Mouse (Mus musculus) limb, embryonic 10.5 days (tissue): ENCODE measurements at regions not wholly inside any gene's neighbourhood (a gene's known extent, or its start where the extent isn't known, plus 50 kb on each side); places are given as distances from the start of the nearest gene placed in this dataset.

Experiments used
- DNase-seq: peaks from one replicate; pipeline ENCODE4 v3.0.0-alpha.2; 2017; ENCODE audit warnings: low spot score
- H3K27ac ChIP-seq: fragments of 300-500 bp; sonication (generic); 2 replicates; pipeline ENCODE4 v1.5.1; 2016; ENCODE audit warnings: mild to moderate bottlenecking
- H3K27me3 ChIP-seq: fragments of 300-500 bp; sonication (generic); 2 replicates; pipeline ENCODE4 v1.6.1; 2016; ENCODE audit warnings: low read depth, mild to moderate bottlenecking; ENCODE audit not compliant: poor library complexity, severe bottlenecking
- H3K36me3 ChIP-seq: fragments of 300-500 bp; sonication (generic); 2 replicates; pipeline ENCODE4 v1.6.1; 2016; ENCODE audit warnings: mild to moderate bottlenecking, moderate library complexity
- H3K4me1 ChIP-seq: fragments of 300-500 bp; sonication (generic); 2 replicates; pipeline ENCODE4 v1.6.1; 2016
- H3K4me3 ChIP-seq: fragments of 300-500 bp; sonication (generic); 2 replicates; pipeline ENCODE4 v1.5.1; 2016; ENCODE audit warnings: mild to moderate bottlenecking, moderate library complexity
- H3K9me3 ChIP-seq: fragments of 300-500 bp; sonication (generic); replicated peaks from 2 replicates; pipeline ENCODE4 v1.6.1; 2016; ENCODE audit warnings: mild to moderate bottlenecking
- WGBS: fragments of 180-500 bp; shearing (Covaris S2); methylation state at CpG from one replicate; pipeline ENCODE4 v1.1.7; 2016; 5-methylcytosine and 5-hydroxymethylcytosine counted together

GRCm38 (mm10) chr9:52591188-52591587 lies 88.4 kb downstream of the AI593442 start:
- no peaks in the 10 kb centered on the region for H3K36me3 ChIP-seq
- H3K27me3 ChIP-seq, result no peaks in the 10 kb centered on the region
- no peak overlapping the region for H3K4me3 ChIP-seq
- DNase-seq, result no peak
- H3K27ac ChIP-seq, result no peak overlapping the region
- no peaks in the 10 kb centered on the region for H3K4me1 ChIP-seq
- no peaks in the 10 kb centered on the region for H3K9me3 ChIP-seq
- WGBS, result 92% methylated on average over 3 of the region's 3 CpGs

- WGBS, result 92% methylated on average over 4 of the region's 4 CpGs
- Histone ChIP-seq H3K4me1 (no peaks in the 10 kb centered on the region), H3K27ac (no peak overlapping the region), H3K9me3 (no peaks in the 10 kb centered on the region), H3K36me3 (no peaks in the 10 kb centered on the region), H3K4me3 (no peak overlapping the region), H3K27me3 (no peaks in the 10 kb centered on the region)
- DNase-seq, result no peak
Observed at GRCm38 (mm10) chr9:52574066-52574465, 105.5 kb downstream of the AI593442 start.

GRCm38 (mm10) chr9:52551577-52552281 lies 127.9 kb downstream of the AI593442 start:
- H3K36me3 ChIP-seq, result no peaks in the 10 kb centered on the region
- no peaks in the 10 kb centered on the region for H3K9me3 ChIP-seq
- no peaks in the 10 kb centered on the region for H3K4me1 ChIP-seq
- no peak overlapping the region for H3K27ac ChIP-seq
- no peak for DNase-seq
- H3K27me3 ChIP-seq, result no peaks in the 10 kb centered on the region
- no peak overlapping the region for H3K4me3 ChIP-seq
- 57% methylated on average over 2 of the region's 2 CpGs for WGBS

GRCm38 (mm10) chr9:52546071-52546470 lies 133.5 kb downstream of the AI593442 start:
- Histone ChIP-seq H3K4me1 (no peaks in the 10 kb centered on the region), H3K9me3 (no peaks in the 10 kb centered on the region), H3K4me3 (no peak overlapping the region), H3K27ac (no peak overlapping the region), H3K36me3 (no peaks in the 10 kb centered on the region), H3K27me3 (no peaks in the 10 kb centered on the region)
- DNase-seq, result no peak
- WGBS, result 66% methylated on average over 2 of the region's 2 CpGs

GRCm38 (mm10) chr9:52539086-52539485 lies 140.5 kb downstream of the AI593442 start:
- no peak overlapping the region for H3K4me3 ChIP-seq
- H3K27ac ChIP-seq, result no peak overlapping the region
- no peak for DNase-seq

GRCm38 (mm10) chr9:52529444-52529915 lies 150.1 kb downstream of the AI593442 start:
- no peaks in the 10 kb centered on the region for H3K27me3 ChIP-seq
- no peak overlapping the region for H3K4me3 ChIP-seq
- H3K4me1 ChIP-seq, result 0 out of 2 replicates have a peak, but pooled peaks cover 4% of the 10 kb centered on the region
- WGBS, result 80% methylated on average over 6 of the region's 6 CpGs
- DNase-seq, result no peak
- H3K36me3 ChIP-seq, result no peaks in the 10 kb centered on the region
- H3K27ac ChIP-seq, result no peak overlapping the region
- no peaks in the 10 kb centered on the region for H3K9me3 ChIP-seq

More at GRCm38 (mm10) chr9:52539086-52539485, 140.5 kb downstream of the AI593442 start:
- Histone ChIP-seq H3K4me1 (no peaks in the 10 kb centered on the region), H3K9me3 (no peaks in the 10 kb centered on the region), H3K27me3 (no peaks in the 10 kb centered on the region), H3K36me3 (no peaks in the 10 kb centered on the region)
- WGBS, result 83% methylated on average over 3 of the region's 3 CpGs

- H3K36me3 ChIP-seq, result no peaks in the 10 kb centered on the region
- H3K4me3 ChIP-seq, result no peak overlapping the region
- WGBS, result 89% methylated on average over 3 of the region's 3 CpGs
- no peak for DNase-seq
- H3K27me3 ChIP-seq, result no peaks in the 10 kb centered on the region
- no peaks in the 10 kb centered on the region for H3K9me3 ChIP-seq
- no peaks in the 10 kb centered on the region for H3K4me1 ChIP-seq
- H3K27ac ChIP-seq, result no peak overlapping the region
Observed at GRCm38 (mm10) chr9:52500487-52500886, 179.1 kb downstream of the AI593442 start.

- H3K4me1 ChIP-seq, result peaks cover 12% of the 10 kb centered on the region
- 61% methylated on average over 8 of the region's 8 CpGs for WGBS
- DNase-seq, result no peak
- no peak overlapping the region for H3K4me3 ChIP-seq
- no peaks in the 10 kb centered on the region for H3K9me3 ChIP-seq
- no peak overlapping the region for H3K27ac ChIP-seq
- no peaks in the 10 kb centered on the region for H3K27me3 ChIP-seq
- no peaks in the 10 kb centered on the region for H3K36me3 ChIP-seq
Observed at GRCm38 (mm10) chr9:52495483-52496270, 183.9 kb downstream of the AI593442 start.

GRCm38 (mm10) chr9:52492947-52493505 lies 186.6 kb downstream of the AI593442 start:
- Histone ChIP-seq H3K9me3 (no peaks in the 10 kb centered on the region), H3K4me3 (no peak overlapping the region), H3K27me3 (no peaks in the 10 kb centered on the region), H3K36me3 (no peaks in the 10 kb centered on the region), H3K27ac (no peak overlapping the region), H3K4me1 (peaks cover 12% of the 10 kb centered on the region)
- no peak for DNase-seq
- WGBS, result 52% methylated on average over 2 of the region's 2 CpGs

- Histone ChIP-seq H3K4me3 (no peak overlapping the region), H3K4me1 (no peaks in the 10 kb centered on the region), H3K9me3 (no peaks in the 10 kb centered on the region), H3K27ac (no peak overlapping the region), H3K36me3 (no peaks in the 10 kb centered on the region), H3K27me3 (no peaks in the 10 kb centered on the region)
- DNase-seq, result peak; percentile 29
- WGBS, result 89% methylated on average over 11 of the region's 11 CpGs
Observed at GRCm38 (mm10) chr9:52473555-52474196, 205.9 kb downstream of the AI593442 start.

- 87% methylated on average over 8 of the region's 8 CpGs for WGBS
- Histone ChIP-seq H3K36me3 (no peaks in the 10 kb centered on the region), H3K27me3 (no peaks in the 10 kb centered on the region), H3K9me3 (no peaks in the 10 kb centered on the region), H3K27ac (no peak overlapping the region), H3K4me1 (no peaks in the 10 kb centered on the region), H3K4me3 (no peak overlapping the region)
- no peak for DNase-seq
Observed at GRCm38 (mm10) chr9:52472859-52473258, 206.7 kb downstream of the AI593442 start.

GRCm38 (mm10) chr9:52458518-52458917 lies 221.1 kb downstream of the AI593442 start:
- H3K4me3 ChIP-seq, result no peak overlapping the region
- no peaks in the 10 kb centered on the region for H3K36me3 ChIP-seq
- peaks cover 20% of the 10 kb centered on the region for H3K4me1 ChIP-seq
- peaks cover 13% of the 10 kb centered on the region; the same call in 1 of the 2 replicates for H3K27me3 ChIP-seq
- no peak overlapping the region for H3K27ac ChIP-seq
- H3K9me3 ChIP-seq, result no peaks in the 10 kb centered on the region
- WGBS, result 46% methylated on average over 2 of the region's 2 CpGs
- no peak for DNase-seq
